In genomic region chr8:10939883-10940282, GRCm38 (mm10) we compare ENCODE assay signal across 19 mouse cellular contexts.
DNase-seq lines count a peak whose midpoint lies in the region; ATAC-seq and TF ChIP-seq lines count a peak whose summit lies in the region.
"Had no signal": no experiment of that assay in that cellular context is flagged by ENCODE, and none has a peak within 500 bp of the region (broad histone marks: within the 10 kb centered on the region; RNA-seq: fewer than 3 reads in every experiment).

No protein-coding gene starts in this region.

- H3K27ac ChIP-seq in liver, embryonic 13.5 days = no peak overlapping the region
- peak overlapping the region; percentile 93 for H3K27ac ChIP-seq in liver, postnatal 0 days (ENCODE audit: low read depth)
- H3K27ac ChIP-seq in hindbrain, embryonic 13.5 days = no peak overlapping the region
- H3K27ac ChIP-seq: embryonic facial prominence, embryonic 12.5 days; forebrain, embryonic 12.5 days; heart, embryonic 13.5 days; hindbrain, embryonic 12.5 days; hindbrain, postnatal 0 days had no signal

- no peak overlapping the region for H3K9ac ChIP-seq in liver, embryonic 13.5 days
- 0 out of 2 replicates have a peak overlapping the region, but pooled peaks have one; percentile 32 for H3K9ac ChIP-seq in liver, postnatal 0 days (replicated peaks)
- no peak overlapping the region for H3K9ac ChIP-seq in hindbrain, embryonic 13.5 days
- H3K9ac ChIP-seq: embryonic facial prominence, embryonic 12.5 days; forebrain, embryonic 12.5 days; heart, embryonic 13.5 days; hindbrain, embryonic 12.5 days had no signal

- peak; percentile 94 for TF ChIP-seq EP300 in liver, postnatal 0 days (IDR thresholded peaks at IDR 0.05; ENCODE audit: low read depth)

- ATAC-seq in liver, embryonic 13.5 days (ENCODE audit: low read depth) = peak; percentile 71
- peak; percentile 88 for ATAC-seq in liver, postnatal 0 days
- ATAC-seq in hindbrain, embryonic 13.5 days (ENCODE audit: low FRiP score) = no peak
- ATAC-seq: forebrain, embryonic 16.5 days; hindbrain, postnatal 0 days had no signal

- peaks cover 26% of the 10 kb centered on the region for H3K27me3 ChIP-seq in liver, embryonic 13.5 days
- H3K27me3 ChIP-seq in liver, postnatal 0 days (ENCODE audit: insufficient read depth, low read length) = no peaks in the 10 kb centered on the region
- 0 out of 2 replicates have a peak, but pooled peaks cover 16% of the 10 kb centered on the region for H3K27me3 ChIP-seq in hindbrain, embryonic 13.5 days

- peaks cover 14% of the 10 kb centered on the region for H3K4me1 ChIP-seq in liver, embryonic 13.5 days (replicated peaks)
- peaks cover 13% of the 10 kb centered on the region for H3K4me1 ChIP-seq in liver, postnatal 0 days (ENCODE audit: insufficient read depth)
- H3K4me1 ChIP-seq in hindbrain, embryonic 13.5 days (replicated peaks) = peaks cover 12% of the 10 kb centered on the region; the same call in 1 of the 2 replicates

- TF ChIP-seq CTCF in liver, postnatal 0 days (IDR thresholded peaks at IDR 0.05; ENCODE audit: low read depth) = no peak

- no peaks in the 10 kb centered on the region for H3K36me3 ChIP-seq in liver, embryonic 13.5 days
- no peaks in the 10 kb centered on the region for H3K36me3 ChIP-seq in liver, postnatal 0 days (replicated peaks; ENCODE audit: insufficient read depth, low read length)
- H3K36me3 ChIP-seq in hindbrain, embryonic 13.5 days = no peaks in the 10 kb centered on the region
- H3K36me3 ChIP-seq: embryonic facial prominence, embryonic 12.5 days; forebrain, embryonic 12.5 days; heart, embryonic 13.5 days; hindbrain, embryonic 12.5 days had no signal

- peak; percentile 58 for DNase-seq in embryo, embryonic 10.5 days (ENCODE audit: low spot score)
- DNase-seq in embryo, embryonic 9.5 days (ENCODE audit: extremely low spot score) = peak; percentile 73
- DNase-seq in liver, embryonic 13.5 days = no peak
- peak; percentile 65 for DNase-seq in liver, postnatal 0 days
- no peak for DNase-seq in right cerebral cortex, postnatal 14 days
- DNase-seq in heart, adult 18-20 months = no peak
- DNase-seq: adrenal gland, adult 2 months; cerebellum, adult 11 months; cerebellum, adult 8-10 months; cerebellum, postnatal 14 days; gastrocnemius, postnatal 14 days; heart, postnatal 4 days had no signal

- H3K4me2 ChIP-seq in liver, embryonic 13.5 days = no peak overlapping the region
- H3K4me2 ChIP-seq in liver, postnatal 0 days (ENCODE audit: low read depth, low read length) = no peak overlapping the region
- no peak overlapping the region for H3K4me2 ChIP-seq in hindbrain, embryonic 13.5 days
- H3K4me2 ChIP-seq: embryonic facial prominence, embryonic 12.5 days; forebrain, embryonic 12.5 days; heart, embryonic 13.5 days; hindbrain, embryonic 12.5 days had no signal

- no peaks in the 10 kb centered on the region for H3K9me3 ChIP-seq in liver, embryonic 13.5 days (replicated peaks)
- no peaks in the 10 kb centered on the region for H3K9me3 ChIP-seq in liver, postnatal 0 days (ENCODE audit: low read length)
- H3K9me3 ChIP-seq in hindbrain, embryonic 13.5 days = no peaks in the 10 kb centered on the region
- H3K9me3 ChIP-seq: embryonic facial prominence, embryonic 12.5 days; forebrain, embryonic 12.5 days; heart, embryonic 13.5 days; hindbrain, embryonic 12.5 days had no signal

- 58% methylated on average over 6 of the region's 6 CpGs for WGBS in liver, embryonic 13.5 days (ENCODE audit: insufficient replicate concordance)
- 49% methylated on average over 6 of the region's 6 CpGs for WGBS in liver, postnatal 0 days (ENCODE audit: insufficient replicate concordance)
- 36% methylated on average over 6 of the region's 6 CpGs for WGBS in hindbrain, embryonic 13.5 days

- no peak overlapping the region for H3K4me3 ChIP-seq in liver, embryonic 13.5 days (replicated peaks)
- no peak overlapping the region for H3K4me3 ChIP-seq in liver, postnatal 0 days (ENCODE audit: low read depth, low read length)
- H3K4me3 ChIP-seq in hindbrain, embryonic 13.5 days = no peak overlapping the region
- H3K4me3 ChIP-seq: embryonic facial prominence, embryonic 12.5 days; forebrain, embryonic 12.5 days; heart, embryonic 13.5 days; hindbrain, embryonic 12.5 days had no signal

Comparison
In these comparisons a context has a peak if more than half of its experiments do, and no peak if none do; other contexts are left out.
1. DNase-seq: peak in embryo, embryonic 10.5 days (single experiment), embryo, embryonic 9.5 days (single experiment) and liver, postnatal 0 days (single experiment); none in liver, embryonic 13.5 days (single experiment), right cerebral cortex, postnatal 14 days (single experiment) and heart, adult 18-20 months (0 of 2).